Mouse (Mus musculus): Measurements from ENCODE around the gene Zfp507.

GRCm38 (mm10) chr7:35747397-35747964 lies 55.3 kb downstream of the Zfp507 start:
- TF ChIP-seq CTCF (IDR thresholded peaks at IDR 0.05; ENCODE audit: control insufficient read depth, insufficient read depth, insufficient replicate concordance, low read depth, low read length) (no peak), POLR2A (IDR thresholded peaks at IDR 0.05; ENCODE audit: control insufficient read depth, low read depth, low read length) (no peak)
